Mouse (Mus musculus) frontal cortex, postnatal 25 days (tissue): ENCODE measurements around the gene Camta1.

Source experiments
- DNase-seq, 2 experiments: peaks; one replicate each; pipeline ENCODE4 v3.0.0; 2022; ENCODE audit warnings: low spot score in 2 of 2

Camta1 gene

DNA sequence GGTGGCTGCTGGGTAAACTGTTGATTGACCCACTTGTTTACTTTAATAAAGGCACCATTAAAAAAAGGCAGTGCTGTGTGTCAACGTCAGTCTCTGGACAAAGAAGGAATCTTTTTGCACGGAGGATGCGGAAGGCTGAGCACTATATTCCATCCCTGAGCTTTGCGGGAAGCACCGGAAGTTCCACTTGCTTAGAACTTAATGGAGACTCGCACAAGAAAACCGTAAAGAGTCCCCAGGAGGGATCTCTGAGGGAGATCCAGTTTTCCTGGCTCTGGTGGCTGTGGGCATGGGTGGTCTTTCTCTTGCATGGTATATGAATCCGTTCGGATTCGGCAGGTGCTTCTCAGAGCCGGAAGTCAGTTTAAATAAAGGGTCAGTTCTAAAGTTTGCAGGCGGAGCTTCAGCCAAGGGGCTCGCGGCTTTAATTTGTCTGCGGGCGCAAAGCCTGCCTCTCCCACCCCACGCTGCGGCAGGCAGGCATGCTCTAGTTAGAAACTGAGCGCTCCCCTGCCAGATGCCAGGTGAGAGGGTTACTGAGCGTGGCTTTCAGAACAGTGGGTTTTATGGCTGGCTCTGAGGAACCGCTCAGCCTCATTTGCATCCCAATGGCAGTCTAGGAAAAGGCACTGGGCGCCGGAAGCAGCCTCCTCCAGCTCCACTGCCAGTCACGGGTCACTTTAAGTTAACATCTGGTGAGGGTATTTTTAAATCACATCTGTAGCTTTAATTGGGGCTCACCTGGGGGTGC is 474.8 kb downstream of the Camta1 start:
- DNase-seq, result no peak

DNA sequence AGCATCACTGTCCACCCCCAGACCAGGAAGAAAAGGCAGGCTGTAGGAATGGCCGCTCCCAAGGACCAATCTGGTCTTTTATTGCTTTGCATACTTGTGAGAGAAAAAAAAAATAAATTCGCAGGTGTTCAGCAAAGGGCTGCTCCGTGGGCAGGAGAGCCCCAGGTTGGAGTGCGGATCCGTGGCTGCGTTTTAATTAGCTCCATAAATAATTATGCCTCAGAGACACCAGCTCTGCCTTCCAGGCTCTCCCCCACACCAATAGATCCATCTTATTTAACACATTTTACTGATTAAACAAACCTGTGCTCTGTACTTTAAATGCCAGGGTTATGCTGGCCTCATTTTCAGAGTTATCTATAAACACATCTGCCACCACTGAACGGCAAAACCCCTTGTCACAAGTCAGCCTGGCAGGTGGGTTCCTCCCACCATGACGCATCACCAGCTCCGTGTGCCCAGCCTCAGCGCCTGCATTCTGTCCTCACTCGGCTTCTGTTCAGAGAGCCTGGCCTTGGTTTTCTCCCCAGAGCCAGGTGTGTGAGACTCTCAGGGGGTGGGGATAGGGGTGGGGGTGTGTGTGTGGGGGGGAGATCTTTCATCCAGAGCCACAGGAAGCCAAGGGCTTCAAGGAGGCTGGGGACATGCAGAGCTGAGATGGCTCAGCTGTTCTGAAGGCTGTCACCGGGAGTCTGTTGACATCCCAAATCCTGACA is 475.5 kb downstream of the Camta1 start:
- no peak for DNase-seq

DNA sequence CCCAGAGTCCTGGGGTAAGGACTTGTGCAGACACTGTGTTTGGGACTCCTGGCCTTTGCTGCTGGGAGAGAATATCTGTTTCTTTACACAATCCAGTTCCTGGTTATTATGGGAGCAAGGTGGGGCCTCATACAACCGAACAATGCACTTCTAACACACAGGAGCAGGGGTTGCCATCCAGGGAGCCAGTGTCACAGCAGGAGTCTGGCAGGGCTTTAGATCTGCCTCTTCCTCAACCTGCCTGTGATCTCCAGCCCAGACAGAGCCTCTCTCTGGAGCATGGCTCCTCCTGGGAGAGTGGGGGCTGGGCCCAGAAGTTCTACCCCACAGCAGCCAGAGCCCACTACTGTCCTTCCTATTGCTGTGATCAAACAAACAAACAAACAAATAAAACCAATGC is 483.9 kb downstream of the Camta1 start:
- DNase-seq, result no peak

DNA sequence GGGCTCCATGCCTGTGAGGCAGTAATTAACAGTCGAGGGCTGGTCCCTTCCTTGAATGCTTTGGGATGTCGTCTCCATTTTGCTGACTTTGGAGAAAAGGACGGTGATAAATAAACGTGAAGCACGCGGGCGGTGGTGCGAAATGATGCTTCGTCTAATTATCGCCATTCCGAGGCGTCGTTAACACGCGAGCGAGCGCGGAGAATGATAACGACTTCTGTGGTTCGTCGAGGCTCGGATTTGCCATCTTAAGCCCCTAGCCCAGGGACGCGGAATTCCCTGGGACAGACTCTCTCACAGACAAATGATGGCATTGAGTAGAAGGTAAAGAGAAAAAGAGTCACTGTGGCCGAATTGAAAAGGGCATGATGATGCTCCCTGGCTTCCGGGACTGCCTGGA is 485.4 kb downstream of the Camta1 start:
- DNase-seq, result no peak

DNA sequence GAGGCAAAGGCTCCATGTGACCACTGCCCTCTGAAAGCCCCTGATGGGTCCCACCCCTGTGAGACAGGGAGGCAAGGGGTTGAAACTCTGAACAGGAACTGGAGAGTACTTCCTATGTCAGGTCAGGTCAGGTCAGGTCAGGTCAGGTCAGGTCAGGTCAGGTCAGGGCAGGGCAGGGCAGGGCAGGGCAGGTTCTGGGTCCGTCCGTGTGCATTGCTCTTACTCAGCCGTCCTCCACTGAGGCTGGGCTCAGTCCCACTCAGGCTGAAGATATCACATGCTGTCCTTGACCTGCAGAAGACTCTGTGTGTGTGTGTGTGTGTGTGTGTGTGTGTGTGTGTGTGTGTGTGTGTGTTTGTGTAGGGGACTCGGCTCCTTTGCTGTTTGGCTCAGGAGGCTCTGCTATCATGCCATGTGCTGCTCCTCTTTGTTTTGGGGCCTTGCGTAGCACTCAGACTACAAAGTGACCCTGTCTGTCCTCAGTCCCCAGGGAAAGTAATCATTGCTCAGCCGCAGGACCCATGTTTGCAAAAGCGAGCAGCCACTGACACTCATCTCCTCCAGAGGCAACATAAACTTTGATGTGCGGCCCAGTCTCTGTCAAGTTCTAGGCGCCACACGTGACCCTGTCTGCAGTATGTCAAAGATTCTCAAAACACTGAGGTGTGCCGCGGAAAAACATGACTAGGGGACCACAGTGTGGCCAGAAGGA is 488.7 kb downstream of the Camta1 start:
- no peak for DNase-seq

DNA sequence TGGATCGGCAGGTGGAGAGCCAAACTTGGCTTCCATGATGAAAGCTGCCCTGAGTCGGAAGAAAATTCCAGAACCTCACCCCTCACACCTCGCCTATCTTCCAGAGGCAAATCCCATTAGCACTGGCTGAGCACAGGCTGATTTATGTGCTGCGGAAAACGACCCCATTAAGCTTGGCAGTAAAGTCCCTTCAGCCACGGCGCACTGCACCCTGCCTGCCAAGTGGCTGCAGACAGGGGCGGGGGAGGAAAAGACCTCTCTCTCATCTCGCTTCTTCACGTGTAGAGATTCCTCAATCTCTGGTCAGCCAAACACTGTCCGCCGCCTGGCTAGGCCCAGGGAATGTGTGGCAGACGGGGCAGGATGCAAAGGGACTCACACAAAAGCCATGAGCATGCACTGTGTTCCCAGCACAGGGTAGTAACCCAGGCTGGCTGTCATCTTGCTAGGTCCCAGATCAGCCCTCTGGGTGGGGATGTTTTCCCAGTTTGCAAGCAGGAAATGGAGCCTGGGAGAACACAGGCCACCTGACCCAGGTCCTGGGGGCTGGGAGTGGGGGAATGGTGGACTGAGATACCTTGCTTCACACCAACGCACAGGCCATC is 494.6 kb downstream of the Camta1 start:
- DNase-seq, result no peak

DNA sequence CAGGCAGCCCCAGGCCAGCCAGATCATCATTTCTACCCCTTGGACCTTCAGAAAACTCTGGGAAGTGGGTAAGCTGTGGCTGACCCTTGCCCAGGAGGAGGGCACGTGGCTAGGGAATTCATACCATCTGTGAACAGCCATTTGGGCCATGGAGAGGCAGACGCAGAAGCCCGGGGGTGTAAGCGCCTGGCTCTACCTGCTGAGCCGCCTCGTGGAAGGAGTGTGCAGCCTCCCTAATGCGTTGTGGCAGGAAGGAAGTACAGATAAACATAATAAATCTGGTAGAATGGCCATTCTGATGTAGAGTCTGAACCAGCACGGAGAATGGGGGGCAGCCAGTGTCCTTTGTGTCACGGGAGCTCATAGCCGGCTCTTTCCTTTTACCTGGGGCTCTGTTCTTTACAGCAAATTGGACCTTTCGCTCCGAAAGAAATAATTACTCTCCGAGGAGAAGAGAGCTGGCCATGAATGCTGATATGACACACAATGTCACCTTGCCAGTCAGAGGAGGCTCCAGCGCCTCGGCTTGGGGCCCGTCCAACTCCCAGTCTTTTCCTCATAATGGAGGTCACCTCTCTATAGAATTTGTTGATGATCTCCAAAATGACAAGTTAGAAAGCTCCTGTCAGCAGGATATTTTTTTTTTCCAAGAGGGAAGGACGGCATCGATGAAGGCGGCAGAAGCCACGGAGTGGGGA is 500.6 kb downstream of the Camta1 start:
- DNase-seq, result no peak

DNA sequence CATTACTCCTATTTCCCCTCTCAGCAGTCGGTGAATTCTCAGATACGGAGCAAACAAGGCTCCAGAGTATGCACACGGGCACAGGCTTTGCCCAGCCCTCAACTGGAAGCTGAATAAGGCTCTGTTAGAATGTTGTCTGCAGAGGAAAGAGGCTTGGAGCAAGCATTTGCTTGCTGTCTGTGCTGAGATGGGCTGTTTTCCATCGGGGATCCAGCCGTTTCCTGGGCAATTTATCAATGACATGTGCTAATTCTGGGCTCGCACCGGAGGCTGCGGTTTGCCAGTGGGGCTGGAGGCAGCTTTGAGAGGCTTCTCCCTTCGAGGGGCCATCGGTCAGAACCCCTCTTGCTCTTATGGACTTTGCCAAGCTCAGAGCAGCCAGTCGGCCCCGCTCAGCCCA is 506.2 kb downstream of the Camta1 start:
- no peak for DNase-seq

DNA sequence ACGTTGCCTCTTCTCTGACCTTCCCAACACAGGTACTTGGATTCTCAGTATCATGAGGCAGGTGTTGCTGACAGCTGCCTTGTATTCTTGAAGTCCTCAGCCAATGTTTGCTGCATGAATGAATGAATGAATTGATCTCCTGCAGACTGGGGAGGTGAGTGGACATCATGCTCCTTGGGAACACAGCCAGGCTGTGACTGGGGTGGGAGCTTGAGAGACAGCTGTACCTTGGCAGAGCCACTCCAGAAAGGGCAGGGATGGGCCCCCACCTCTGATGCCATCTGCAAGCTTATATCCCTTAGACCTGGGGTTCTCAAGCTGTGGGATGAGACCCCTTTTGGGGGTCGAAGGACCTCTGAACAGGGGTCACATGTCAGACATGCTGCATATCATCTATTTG is 508.9 kb downstream of the Camta1 start:
- DNase-seq, result no peak

DNA sequence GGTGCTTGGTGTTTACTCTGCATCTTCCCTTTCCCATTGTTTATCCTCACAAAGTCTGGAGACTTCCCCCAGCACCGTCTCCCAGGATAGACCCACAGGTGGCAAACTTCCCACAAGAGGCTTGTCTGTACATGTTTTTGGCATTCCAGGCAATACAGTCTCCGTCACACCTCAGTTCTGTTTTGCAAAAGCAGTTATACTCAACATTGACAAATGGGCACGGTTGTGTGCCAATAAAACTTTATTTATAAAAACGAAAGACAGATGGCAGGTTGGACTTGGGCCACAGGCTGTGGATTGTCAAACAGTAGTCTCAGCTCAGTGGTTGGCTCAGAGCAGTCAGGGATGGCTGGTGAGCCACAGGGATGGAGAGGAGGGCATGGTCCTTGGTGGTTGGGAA is 509.4 kb downstream of the Camta1 start:
- no peak for DNase-seq

DNA sequence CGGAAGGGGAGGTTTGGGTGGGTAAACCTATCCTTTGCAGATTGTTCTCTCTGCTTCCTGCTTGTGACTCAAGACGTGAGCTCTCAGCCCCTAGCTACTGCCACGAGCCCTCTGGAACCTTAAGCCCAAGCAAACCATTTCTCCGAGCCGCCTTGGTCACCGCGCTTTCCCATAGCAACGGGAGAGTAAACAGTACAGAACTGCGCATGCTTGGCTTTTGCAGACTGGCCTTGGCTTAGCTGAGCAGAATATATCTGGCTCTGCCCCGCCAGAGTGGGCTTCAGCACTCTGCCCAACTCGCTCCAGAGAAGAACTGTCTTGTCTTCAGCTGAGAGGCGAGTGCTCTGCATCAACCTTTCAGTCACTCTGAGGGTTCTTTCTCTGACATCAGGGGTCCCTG is 509.9 kb downstream of the Camta1 start:
- no peak for DNase-seq

DNA sequence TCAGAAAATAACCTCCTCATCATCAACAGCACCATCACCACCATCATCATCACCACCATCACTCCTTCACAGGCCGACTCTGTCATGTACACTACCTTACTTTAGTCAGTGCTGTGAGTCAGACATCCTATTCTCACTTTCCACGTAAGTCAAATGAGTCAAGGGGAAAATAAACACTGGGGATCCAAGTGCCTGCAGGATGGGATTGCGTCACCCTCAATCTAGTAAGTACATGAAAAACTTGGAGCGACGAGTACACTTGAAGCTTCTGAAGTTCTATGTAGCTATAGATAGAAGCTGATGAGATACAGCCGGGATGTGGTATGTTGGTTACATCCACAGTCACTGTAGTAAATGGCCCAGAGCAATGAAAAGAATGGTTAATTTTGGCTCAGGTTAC is 514.1 kb downstream of the Camta1 start:
- DNase-seq, result no peak

DNA sequence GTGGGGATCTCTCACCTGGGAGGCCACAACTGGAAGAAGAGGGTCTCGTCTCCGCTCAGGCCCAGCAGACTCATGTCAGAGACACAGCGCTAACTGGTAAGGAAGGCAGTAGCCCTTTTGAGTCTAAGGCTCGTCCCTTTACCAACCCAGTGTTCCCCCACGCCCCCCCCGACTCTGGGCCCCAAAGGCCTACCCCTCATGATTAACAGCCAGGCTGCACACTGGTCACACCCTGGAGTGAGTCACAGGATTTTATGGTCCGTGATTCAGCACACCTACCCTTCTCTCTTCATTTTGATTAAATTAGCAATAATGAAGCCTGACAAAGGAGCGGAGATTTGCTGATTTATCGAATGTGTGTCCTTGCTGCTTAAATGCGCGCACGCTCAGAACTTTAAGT is 515.0 kb downstream of the Camta1 start:
- DNase-seq, result no peak

DNA sequence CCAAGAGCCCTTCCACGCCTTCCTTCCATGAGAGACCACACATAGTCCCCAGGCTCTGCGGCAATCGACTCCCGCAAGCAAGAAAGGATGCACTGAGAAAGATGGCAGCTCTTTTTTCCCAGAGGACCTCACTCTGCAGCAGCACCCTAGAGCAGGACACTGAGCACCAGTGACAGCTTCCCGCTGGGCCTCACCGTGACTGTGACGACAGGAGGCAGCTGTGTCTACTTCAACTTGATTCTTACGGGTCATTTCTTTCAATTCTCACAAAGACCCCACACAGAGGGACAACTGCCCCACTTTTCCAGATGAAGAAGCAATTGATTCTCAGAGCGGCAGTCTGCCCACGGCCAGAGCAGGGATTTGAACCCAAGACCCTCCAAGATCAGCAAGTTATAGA is 516.9 kb downstream of the Camta1 start:
- no peak for DNase-seq

DNA sequence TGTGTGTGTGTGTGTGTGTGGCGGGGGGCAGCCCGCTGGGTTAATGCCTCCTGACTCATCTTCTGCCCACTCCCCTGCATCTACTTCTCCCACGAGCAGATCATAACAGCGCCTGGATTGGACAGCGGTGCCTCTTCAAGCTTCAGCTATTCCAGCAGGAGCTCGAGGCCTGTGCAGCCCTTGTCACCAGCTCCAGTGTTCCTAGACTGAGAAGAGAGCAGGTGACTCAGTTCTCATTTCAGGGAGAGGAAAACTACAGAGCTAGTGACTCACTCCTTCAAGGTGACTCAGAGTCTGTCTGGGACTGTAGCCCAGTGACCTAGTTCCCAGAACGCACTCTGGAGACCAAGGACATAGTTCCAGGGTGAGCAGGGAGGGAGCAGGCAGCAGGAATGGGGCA is 522.3 kb downstream of the Camta1 start:
- DNase-seq, result peak in 1 of 2 experiments; percentile 16

DNA sequence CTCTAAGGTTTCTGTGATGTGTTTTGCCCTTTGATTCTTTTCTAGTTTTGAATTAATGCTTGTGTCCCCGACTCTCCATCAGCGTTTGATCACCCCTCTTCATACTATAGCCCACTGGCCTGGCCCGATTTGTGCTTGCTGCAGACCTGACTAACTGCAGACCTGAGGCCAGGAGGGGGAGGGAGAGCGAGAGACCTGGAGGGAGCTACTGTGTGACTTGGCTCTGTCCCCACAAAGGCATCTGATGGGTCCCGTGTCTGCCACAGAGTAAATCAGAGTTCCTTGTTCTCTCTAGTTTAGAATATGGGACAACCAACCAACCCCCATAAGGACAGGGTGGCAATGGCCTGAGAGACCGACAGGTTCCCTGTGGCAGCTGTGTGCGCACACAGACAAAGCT is 522.7 kb downstream of the Camta1 start:
- no peak for DNase-seq

DNA sequence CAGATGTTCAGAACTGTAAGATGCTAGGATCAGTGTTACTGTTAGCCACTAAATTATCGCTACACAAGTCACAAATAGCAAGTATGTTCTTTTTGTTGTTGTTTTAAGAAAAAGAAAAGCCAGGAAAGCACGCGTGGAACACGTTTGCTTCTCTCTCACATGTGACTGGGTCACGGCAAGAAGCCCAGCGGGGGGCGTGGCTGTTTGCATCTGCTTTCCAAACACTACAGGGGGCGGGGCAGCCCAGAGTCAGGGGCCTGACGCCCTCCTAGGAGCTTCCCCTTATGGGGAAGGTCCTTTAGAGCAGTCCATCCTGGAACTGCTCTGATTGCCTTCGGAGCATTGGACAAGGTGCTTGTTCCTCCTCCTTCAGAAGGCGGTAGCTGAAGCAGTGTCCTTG is 524.1 kb downstream of the Camta1 start:
- no peak for DNase-seq

DNA sequence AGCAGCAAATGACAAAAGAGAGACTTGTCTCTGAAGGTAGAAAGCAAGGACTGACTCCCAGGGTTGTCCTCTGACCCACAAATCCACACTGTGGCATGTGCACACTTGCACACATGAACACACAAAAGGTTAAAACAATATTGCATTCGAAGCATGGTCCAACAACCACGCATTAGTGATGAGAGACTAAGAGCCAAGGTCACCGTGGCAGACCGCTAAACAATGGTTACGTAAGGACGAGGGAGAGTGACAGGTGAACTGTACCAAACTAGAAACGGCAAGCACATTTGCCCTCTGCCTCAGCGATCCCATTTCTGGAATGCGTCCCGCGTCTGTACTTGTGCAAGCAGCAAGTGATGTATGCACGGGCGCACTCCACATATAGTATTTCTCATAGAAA is 525.3 kb downstream of the Camta1 start:
- DNase-seq, result no peak

DNA sequence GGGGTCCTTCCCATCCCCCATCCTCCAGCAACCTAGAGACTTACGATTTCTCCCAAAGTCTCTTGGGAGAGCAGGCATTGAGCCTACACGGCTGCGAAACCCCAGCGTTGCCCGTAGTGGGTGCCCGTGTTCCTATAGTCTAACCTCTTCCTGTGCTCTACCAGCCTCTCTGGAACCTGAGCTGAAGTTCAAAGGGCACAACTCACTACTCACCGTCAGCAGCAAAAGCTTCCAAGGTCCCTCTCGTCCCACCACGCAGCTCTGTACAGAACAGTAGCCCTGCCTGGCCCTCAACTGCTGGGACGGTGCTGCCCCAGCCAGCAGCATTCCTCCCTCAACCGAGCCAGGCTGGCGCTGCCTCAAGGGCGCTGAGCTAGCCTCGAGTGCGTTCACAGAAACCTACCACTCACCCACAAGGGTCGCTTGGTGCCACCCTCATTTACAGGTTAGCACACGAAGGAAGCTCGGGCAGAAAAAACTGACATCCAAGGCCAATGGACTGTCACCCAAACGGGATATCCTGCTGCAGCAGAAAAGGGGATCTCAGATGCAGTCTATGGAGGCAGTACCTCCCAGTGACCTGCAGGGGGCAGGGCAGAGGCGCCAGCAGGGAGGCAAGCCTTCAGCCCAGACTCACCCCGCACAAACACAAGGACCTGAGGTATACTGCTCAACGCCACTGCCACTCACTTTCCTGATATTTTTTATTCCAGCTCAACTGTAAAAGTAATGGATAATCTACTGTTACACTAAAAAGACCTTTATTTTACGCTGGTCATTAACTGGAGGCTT is 526.5 kb downstream of the Camta1 start:
- DNase-seq, result peak in 1 of 2 experiments; percentile 20

DNA sequence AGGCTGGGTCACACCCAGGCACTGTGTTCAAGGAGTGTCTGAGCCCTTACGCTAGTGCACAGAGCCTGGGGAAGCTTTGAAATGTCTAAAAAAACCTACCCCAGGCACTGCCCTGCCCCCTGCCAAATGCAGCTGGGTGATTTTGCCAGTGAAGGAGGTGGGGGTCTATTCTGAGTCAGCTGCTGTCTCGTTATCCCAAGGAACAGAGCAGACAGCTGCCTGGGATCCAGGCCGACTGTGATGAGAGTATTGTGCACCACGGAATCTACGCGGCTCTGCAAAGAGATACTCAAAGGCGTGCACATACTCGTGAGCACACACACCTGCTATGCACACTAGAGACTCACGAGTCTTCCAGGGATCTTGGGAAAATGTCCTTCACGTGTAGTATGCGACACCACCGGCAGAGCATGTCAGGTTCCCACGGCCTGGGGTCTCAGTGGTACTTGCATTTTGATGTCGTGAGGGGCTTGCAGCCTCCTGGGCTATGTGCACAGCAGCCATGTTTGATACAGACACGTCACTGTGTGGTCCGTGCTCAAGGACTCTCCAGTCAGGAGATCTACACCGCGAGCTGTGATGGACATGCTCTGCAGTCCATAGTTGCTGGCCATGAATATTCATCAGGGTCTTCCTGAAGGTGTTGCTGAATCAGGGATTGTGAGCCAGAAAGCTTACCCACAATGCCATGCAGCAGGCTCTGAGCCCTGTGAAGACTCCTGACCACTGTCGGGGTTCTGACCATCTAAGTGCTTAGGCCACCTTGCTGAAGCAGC is 529.4 kb downstream of the Camta1 start:
- no peak for DNase-seq
